Mouse (Mus musculus) lung, postnatal 25 days (tissue): ENCODE results near the gene Knstrn.
A peak's percentile ranks its signal among the peaks of the same experiment; 100 is the strongest.

ENCODE experiments used
- DNase-seq: peaks from one replicate; pipeline ENCODE4 v3.0.0; 2022; ENCODE audit warnings: low spot score

Knstrn gene

DNA sequence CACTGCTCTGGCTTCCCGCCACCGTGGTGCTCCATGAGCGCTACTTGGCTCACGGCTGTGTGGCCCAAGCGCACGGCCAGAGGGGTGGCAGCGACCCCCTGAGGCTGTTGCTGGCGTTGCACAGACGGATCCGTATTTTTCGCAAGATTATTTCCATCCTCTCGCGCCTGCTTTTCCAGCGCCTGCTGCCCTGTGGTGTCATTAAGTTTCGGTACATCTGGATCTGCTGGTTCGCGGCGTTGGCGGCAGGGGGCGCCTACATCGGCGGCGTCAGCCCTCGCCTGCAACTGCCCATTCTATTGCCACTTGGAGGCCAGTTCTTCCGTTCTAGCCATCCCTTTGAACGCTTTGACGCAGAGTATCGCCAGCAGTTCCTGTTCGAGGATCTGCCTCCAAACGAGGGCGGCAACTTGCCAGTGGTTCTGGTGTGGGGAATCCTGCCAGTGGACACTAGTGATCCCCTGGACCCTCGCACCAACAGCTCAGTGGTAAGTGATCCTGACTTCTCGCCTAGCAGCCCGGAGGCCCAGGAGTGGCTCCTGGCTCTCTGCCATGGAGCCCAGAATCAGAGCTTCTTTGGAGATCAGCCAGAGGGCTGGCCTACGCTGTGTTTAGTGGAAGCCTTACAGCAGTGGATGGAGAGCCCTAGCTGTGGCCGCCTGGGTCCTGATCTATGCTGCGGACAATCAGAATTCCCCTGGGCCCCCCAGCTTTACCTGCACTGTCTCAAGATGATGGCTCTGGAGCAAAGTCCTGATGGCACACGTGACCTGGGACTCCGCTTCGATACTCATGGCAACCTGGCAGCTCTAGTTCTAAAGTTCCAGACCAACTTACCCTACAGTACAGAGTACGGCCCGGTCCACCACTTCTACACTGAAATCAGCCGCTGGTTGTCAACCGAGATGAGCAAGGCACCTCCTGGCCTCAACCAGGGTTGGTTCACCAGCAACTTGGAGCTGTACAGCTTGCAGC is 23.0 kb upstream of the Knstrn start:
- DNase-seq = peak; percentile 86

DNA sequence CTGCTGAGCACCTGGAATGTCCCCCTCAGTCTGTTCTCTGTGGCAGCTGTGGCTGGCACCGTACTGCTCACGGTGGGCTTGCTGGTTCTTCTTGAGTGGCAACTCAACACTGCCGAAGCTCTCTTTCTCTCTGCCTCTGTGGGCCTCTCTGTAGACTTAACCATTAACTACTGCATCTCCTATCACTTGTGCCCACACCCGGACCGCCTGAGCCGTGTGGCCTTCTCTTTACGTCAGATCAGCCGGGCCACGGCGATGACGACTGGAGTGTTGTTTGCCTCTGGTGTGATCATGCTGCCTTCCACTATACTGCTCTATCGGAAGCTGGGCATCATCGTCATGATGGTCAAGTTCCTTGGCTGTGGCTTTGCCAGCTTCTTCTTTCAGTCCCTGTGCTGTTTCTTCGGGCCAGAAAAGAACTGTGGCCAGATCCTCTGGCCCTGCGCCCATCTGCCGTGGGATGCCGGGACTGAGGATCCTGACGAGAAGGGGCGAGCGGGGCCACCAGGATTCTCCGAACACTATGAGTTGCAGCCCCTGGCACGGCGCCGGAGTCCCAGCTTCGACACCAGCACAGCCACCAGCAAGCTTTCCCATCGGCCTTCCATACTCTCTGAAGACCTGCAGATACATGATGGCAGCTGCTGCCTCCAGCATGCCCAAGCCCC is 22.1 kb upstream of the Knstrn start:
- DNase-seq = no peak

DNA sequence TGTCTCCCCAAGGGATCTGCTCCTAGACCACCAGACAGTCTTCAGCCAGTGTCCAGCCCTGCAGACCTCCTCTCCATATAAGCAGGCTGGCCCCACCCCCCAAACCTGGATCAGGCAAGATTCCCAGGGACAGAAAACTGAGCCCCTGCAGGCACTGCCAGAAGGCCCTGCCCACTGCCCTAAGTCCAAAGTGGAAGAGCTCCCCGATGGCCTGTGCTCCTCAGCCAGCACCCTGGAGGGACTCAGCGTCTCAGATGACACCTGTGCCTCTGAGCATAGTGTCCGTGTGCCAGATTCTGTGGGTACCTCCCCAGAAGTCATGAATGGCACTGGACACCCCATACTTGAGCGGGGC is 21.6 kb upstream of the Knstrn start:
- no peak for DNase-seq

DNA sequence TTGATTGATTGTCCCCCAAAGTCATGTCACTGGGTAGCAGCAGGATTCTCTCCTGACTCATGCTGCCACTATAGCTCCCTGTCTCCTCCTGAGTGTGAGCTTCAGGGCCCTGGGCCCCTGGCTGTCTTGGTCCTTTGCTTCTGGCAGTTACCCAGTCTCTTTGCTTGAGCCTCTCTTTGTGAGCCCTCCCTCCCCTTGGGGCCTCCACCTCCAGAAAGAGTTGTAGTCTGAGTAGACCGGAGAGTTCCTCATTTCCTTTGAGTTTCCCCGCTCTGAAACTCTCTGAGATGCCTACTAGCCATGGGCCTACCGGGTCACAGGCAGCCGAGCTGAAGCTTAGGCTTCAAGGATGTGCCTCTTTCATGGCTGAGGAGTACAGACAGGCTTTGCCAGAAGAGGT is 20.2 kb upstream of the Knstrn start:
- DNase-seq = no peak

DNA sequence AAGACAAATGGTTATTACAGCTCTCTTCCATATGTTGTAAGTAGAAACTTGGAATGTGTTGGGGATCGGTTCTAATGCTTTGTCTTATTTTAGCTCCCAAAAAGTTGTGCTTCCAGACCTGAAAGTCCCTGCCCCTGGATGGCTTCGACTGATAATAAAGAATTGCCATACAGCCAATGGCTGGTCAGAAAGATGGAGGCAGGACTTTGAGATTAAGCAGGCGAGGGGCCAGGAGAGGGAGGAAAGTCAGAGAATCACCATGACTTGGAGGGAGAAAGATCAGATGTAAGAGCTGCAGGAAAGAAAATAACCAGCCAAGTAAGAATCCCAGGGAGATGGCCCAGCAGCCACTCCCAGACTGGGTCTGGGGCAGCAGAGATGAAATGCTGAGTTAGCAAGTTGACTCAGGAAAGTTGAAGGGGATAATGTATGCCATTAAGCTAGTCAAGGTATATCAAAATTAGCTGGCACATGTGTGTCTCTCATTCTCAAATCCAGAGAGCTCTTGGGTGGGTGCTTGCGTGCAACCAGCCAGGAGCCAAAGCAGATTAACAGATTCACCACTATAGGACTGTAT is 11.2 kb upstream of the Knstrn start:
- no peak for DNase-seq

DNA sequence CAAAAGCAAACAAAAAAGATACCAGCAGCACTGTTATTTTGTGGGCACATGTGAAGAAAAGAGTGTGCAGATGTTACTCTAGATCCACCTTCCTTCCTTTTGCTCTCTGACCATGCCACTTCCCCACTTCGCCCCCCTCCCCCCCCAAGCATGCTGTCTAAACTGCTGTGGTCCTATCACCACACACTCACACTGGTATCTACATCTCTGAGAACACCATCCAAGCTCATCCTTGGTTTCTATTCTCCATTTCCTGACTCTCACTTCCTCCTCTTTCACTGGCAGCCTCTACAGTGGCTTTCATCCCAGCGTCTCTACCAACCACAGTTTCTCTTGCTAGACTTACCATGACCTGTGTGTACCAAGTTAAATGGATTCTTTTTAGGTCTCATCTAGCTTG is 9.3 kb upstream of the Knstrn start:
- no peak for DNase-seq

DNA sequence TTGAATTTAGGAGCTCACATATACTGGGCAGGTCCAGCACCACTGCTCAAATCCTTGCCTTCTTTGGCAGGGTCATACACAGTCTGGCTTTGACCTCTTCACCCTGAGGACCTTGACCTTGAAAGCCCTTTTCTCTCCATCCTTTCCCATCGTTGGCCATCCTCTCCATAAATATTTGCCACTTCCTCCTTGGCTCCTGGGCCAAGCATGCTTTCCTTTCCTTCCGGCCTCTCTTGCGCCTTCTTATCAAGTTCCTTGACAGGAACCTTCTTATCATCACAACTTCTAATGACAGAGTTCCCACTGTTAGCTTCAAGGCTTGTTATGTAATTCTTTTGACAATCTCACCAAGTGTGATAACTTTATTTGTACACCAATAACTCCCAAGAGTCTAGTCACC is 8.7 kb upstream of the Knstrn start:
- peak; percentile 57 for DNase-seq

DNA sequence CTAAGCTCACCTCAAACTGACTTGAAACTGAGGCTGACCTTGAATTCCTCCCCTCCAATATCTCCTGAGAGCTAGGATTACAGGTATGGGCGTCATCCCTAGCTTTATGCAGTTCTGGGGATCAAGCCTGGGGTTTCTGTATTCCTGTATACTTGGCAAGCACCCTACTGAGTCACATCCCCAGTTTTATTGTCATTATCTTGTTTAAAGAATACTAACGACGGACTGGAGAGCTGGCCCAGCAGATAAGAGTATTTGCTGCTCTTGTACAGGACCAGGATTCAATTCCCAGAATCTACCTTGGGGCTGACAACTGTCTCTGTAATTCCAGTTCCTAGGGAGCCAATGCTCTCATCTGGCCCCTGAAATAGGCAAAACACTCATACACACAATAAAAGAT is 8.0 kb upstream of the Knstrn start:
- no peak for DNase-seq

DNA sequence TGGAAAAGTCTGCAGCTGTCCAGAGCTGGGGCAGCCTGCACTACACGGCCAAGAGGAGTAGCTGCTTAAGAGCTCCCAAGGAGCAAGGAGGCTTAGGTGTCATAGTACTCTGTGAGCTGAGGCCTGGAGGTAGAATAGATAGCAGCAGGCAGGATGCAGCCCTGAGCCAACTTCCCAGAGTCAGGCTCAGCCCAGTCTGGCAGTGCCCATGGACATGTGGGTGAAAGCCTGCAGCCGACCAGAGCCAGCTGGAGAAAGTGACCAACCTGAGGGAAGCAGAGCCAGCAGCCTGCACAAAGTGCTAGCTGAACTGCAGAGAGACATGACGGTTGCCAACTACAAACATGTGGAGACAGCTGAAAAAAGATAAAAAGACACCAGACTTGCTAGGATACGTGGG is 6.9 kb upstream of the Knstrn start:
- DNase-seq = peak; percentile 15

DNA sequence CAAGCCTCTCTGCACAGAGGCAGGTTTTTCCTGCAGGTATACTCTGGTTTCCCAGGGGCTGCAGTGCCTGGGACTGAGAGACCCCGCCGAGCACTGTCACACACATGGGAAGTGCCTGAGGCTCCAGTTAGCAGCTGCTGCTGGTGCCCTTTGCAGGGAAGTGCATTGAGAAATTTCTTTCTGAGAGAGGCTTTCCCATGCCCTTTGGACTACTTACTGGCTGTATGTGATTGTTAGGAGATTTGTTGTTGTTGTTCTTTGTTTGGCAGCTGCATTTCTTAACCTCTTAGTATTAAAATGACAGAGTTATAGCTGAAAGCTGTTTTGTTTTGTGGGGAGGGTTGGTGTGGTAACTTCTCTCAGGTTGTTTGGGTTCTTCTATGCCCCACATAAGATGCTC is 2.9 kb upstream of the Knstrn start:
- DNase-seq = no peak

DNA sequence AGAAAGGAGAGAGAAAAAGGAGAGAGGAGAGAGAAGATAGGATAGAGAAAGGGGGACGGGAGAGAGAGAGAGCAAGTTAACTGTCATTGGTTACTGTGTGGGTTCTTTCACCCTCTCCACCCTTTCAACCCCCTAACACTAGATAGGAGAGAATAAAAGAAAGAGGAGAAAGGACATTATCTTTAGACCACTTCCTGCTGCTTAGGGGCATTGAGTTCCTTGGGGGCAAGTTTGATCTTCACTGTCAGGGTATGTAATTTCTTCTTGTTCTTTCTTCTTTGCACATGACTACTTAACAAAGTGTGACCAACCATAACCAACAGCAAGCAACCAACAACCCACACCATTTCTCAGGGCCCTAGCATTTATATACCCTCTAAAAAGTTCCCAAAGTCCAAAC is 1.1 kb upstream of the Knstrn start:
- no peak for DNase-seq

DNA sequence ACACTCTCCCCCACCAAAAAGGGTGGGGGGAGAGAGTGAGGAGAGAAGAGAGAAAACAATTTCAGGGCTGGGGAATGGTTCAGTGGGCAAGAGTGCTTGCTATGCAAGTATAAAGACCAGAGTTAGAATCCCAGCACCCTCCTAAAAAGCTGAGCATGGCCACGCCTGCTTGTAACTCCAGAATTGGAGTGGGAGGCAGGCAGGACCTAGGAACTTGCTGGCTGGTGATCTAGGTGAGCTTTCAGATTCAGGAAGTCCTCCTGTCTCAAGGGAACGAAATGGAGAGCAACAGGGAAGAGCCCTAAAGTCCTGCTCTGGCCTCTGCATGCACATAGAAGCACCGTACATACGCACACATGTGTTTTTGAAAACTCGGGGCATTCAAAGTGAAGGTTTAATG is 9.0 kb downstream of the Knstrn start:
- DNase-seq = no peak

DNA sequence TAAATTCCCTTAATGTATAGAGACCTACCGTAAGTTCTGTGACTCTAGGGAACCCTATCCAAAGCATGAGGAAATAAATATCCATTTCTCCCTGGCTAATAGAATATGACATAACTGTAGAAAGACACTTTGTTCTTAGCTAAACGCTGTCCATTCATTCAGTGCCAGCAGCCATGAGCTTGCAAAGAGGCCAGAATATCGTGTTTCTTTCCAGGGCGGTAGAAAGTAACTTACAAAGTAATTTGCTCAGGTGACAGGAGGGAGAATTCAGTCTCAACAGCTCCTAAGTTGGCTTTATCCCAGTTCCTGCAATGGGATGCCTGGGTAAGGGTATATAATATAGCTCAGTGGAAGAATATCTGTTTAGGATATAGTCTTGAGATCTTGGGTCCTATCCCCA is 10.6 kb downstream of the Knstrn start:
- DNase-seq = no peak

DNA sequence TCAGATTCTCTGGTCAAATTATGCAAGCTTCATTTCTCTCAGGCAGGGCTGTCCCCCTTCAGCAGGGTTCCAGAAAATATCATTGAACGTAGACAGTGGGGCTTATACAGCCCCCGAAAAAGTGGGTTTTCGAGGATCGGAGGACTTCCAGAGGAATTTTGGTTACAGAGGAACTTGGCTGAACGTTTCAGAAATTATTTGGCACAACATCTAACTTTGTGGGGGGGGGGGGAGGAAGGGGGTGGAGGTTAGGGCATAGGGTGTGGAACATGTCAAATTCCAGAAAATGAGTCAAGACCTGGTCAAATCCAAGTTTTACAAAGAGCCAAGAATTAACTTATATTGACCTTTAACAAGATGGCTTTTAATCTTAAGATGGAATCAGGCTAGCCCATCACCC is 15.3 kb downstream of the Knstrn start:
- DNase-seq = no peak

DNA sequence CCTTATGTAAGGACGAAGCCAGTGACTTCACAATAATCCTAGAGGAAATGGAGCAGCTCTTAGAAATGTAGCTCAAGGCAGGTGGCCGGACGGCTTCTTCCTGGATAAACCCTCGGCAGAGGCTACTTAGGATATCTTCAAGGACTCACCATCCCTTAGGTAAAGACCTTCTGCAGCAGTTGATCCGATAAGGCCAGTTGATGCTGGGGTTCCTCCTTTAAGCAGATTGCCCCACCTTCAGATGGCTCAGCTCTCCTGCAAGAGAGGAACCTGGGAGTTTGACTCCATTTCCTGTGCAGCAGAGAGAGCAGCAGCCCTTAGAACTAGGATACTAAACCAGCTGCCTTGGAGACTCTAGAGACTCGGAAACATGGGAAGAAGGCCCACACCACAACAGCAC is 20.3 kb downstream of the Knstrn start:
- DNase-seq = no peak

DNA sequence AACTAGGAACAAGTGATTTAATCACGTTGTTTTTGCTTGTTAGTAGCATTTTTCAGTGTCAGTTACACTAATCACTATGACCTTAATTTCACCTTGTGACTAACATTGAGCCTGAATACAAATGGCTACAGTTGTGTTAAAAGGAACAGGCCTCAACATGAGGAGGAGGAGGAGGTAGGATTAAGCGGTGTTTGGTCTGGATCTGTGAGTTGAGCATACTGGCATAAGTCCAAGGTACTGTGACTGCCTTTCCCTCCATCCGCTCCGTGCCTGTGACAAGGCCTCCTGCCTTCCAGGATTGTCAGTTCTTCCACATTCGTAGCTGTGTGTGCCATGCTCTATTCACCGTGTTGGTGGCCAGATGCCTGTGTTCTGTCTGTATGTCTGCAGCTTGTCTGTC is 21.3 kb downstream of the Knstrn start:
- DNase-seq = no peak

DNA sequence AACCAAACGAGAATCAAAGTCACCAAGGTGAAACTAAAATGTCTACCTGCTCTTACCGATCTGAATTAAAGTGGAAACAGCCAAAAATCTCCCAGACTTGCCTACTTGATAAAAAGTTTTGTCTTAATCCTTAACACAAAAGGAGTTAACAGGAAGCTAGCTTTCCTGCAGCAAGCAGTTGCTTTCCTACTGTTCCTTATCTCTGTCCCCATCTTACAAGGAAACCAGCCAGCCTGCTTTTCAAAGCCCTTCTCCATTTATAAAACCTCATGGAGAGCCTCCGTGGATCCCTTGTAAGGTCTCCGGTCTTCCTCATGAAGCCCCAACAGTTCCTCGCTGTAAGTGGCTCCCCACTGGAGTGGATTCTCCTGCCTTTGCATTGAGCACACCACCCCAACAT is 24.5 kb downstream of the Knstrn start:
- DNase-seq = no peak

DNA sequence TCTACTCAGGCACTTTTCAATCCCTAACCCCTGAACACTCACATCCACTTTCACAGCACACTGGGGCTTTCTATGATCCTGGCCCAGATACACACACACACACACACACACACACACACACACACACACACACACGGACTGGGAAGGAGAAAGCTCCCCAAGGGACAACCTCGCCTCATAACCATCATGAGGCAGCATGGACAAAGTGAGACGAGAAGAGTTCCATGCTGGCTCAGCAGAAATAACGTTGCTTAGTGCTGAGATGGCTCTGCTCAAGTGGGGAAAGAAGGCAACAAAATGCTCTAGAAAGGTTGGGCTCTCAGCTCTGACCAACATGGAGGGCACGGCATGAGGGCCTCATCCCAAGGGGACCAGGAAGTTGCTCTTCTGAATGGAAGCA is 27.4 kb downstream of the Knstrn start:
- no peak for DNase-seq

DNA sequence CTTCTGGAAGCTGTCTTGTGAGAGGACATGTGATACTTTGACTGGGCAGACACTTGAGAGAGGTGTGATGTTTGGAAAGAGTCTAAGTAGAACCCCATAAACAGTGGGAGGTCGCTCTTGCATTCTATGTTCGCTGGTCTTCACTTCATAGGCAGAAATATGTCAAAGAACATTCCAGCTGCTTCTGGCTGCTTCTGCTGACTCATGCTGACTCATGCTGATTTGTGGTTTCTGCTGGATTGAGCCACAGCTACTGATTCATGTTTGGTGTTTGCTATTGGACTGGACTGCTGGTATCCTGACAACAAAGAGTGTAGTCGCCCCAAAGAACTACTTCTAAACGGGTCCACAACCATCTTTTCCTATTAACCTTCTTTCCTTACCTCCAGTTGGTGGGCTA is 28.0 kb downstream of the Knstrn start:
- no peak for DNase-seq

DNA sequence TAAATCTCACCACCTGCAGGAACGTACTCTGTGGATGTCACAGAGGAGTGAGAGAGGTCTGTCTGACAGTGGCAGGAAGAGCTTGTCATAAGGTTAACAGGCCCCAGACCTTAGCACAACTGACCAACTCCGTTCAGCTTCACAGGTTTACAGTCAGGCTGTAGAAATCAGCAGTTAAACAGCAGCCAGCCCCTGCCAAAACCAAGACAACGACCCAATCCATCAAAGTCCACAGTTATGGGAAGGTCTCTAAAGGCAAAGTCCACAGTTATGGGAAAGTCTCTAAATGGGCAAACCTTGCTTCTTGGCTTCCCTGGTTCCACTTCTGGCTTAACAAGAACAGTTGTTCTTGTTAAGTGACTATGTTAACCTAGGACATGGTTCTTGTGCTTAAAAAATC is 30.6 kb downstream of the Knstrn start:
- no peak for DNase-seq

DNA sequence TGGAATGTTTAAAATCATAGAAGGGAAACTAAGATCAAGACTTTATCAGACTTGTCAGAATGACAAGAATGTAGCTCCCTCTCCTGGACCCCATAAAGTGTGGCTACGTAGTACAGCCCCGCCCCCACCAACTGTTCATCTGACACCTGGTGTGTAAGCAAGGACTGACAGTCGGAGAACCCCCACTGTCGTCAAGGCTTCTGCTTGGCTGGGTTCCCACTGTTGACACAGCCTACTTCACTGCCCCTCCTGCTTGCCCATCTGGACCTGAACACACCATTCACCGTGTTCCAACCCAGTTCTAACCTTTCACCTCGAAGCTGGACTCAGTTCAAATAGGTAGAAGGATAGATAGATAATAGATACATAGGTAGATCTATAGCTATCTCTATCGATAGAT is 32.4 kb downstream of the Knstrn start:
- DNase-seq = no peak

DNA sequence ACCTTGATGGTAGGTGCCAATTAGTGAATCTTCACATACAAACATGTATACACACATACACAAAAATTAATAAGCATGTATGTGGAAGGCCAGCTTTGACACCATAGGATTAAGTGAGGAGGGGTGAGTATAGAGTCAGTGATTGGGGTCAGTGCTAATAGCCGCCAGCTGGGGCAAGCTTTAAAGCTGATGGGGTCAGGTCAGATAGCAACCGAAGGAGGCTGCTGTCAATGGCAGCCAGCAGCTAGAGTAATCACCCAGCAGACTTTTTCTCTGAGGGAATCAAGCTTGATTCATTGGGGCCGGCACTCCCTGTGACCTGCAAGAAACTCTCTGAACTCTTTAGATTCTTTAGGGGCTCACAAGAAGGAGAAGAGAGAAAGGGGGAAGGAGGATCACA is 38.0 kb downstream of the Knstrn start:
- no peak for DNase-seq
